Mouse (Mus musculus) B cell, adult 67 days (primary cell): ENCODE results near the gene Usp21. TPM values are rescaled to one million over a fixed set of nuclear protein-coding genes. Genes with fewer than 3 reads are reported as not detected.

ENCODE experiments used
- total RNA-seq, 2 experiments: library from RNA; stranded (reverse); gene quantifications; 4 replicates each; pipeline ENCODE4 v1.2.4; 2023

Usp21 gene
- total RNA-seq, result 10 to 100 TPM; 59.3 to 66.9 TPM

DNA sequence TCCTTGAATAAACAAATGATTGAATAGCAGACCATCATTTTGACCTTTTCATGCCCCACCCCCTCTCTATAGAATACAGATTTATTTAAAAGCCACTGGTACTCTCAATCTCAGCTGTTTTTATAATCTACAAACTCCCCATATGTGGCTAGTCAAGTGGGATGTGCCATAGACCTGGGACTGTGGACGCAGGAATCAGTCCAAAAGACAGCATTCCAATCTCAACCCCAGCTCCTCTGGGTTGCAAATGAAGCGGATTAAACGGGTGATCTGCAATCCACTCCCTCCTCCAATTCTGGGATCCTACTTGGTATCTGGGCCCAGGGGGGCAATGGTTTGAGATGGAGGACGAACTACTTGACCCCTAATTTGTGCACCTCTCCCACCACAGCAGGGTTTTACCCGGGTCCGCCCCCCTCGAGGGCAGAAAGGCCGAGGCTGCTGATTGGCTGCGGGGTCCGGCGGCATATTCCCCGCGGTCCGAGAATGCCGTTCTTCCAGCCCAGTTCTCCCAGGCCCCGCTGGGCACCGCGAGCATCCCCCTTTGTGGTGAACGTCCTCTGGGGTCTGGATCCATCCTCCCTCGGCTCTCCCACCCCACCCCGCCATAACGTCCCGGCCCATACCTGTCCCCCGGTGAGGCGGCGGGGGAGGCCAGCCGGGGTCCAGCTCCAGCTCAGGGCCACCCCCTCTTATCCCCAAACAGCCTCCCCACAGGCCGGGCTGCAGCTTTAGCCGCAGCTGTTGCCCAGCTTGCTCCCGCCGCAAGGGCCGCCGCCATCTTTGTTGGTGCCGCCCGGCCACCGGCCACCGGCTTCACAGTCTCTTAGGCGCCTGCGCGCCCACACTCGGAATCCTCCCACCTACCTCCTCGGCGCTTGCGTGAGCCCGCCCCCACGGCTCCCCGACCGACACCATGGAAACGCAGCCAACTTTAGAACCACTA, at the start of gene Usp21:
TSS of gene Usp21 (minus strand) at position 856 of the 946 bp plus-strand sequence.

GRCm38 (mm10) chr1:171328839-171329432, 41.1 kb upstream of the Usp21 start, which contains the start of gene Dedd:
TSS of gene Dedd (plus strand) at chr1:171329145.

GRCm38 (mm10) chr1:171294298-171295062, 6.7 kb upstream of the Usp21 start, which contains the start of gene Ufc1:
TSS of gene Ufc1 (minus strand) at chr1:171295024.

DNA sequence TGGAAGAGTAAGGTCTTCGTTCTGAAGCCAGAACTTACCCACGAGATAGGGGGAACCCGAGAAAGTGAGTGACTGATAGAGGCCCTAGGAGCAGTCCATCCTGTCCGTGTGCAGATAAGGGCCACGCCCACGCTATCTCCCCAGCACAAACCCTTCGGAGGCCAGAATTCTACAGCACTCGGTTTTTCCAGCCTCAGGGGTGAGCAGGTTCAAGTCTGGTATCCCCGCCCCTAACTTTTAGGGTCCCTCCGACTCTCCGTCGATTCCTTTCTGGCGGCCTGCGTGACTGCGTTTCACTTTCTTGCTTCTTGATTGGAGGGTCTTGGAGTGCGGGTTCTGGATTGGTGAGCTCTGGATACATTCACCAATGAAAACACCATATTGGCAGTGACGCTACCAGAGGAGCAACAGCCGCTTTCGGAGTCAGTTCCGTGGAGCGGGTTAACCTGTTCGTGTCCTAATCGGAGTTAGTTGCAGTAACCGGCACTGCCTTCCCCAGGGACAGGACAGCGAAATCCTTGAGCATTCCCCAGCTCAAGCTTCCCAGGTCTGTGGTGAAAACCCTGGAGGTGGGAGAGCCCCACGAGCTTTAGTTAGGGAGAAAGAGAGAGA, 6.8 kb downstream of the Usp21 start, which contains the start of gene Ppox:
TSS of gene Ppox (minus strand) at position 271 of the 612 bp plus-strand sequence.

GRCm38 (mm10) chr1:171269848-171270572, 17.8 kb downstream of the Usp21 start, which contains the start of gene B4galt3:
TSS of gene B4galt3 (plus strand) at chr1:171270328.

GRCm38 (mm10) chr1:171250680-171251593, 36.9 kb downstream of the Usp21 start, which contains the start of gene Ndufs2:
TSS of gene Ndufs2 (minus strand) at chr1:171251388.

GRCm38 (mm10) chr1:171249913-171250600, 37.7 kb downstream of the Usp21 start, which contains the start of gene Adamts4:
TSS of gene Adamts4 (plus strand) at chr1:171250421.

DNA sequence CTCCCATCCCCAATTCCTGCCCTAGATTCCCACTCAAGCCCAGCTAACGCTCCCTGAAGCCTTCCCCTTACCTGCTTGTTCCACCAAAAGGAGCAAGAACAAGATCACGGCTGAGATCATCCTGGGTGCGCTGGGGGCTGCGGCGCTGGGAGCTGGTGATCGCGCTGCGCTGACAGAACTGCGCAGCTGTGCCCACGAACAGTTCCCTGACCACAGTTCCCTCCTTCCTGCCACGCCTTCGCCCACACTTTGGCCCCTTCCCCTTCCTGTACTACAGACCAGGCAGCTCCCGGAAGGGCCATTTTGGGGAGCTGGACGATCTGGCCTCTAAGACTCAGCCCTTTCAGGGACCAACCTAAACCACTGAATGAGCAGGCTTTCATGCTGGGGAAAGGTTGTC, 53.7 kb downstream of the Usp21 start, which contains the start of gene Fcer1g:
TSS of gene Fcer1g (minus strand) at position 240 of the 400 bp plus-strand sequence.

Other genes starting within 250 kb of the Usp21 start
- gene Fcgr3, start 223.1 kb downstream of the Usp21 start, total RNA-seq, result 1 to 10 TPM in 1 of 2 experiments, under 1 TPM in 1; 0.44 to 3.6 TPM
- gene Cfap126, start 174.1 kb downstream of the Usp21 start, total RNA-seq, result 1 to 10 TPM in 1 of 2 experiments, under 1 TPM in 1; 0.75 to 1.0 TPM
- 100 to 1,000 TPM in 1 of 2 experiments, 10 to 100 TPM in 1; 81.8 to 104 TPM for gene Sdhc, start 137.4 kb downstream of the Usp21 start, total RNA-seq
- not detected for gene Mpz, start 137.3 kb downstream of the Usp21 start, total RNA-seq
- not detected for gene Pcp4l1, start 91.7 kb downstream of the Usp21 start, total RNA-seq
- gene Nr1i3, start 74.0 kb downstream of the Usp21 start, total RNA-seq, result not detected
- 10 to 100 TPM; 21.2 to 22.8 TPM for gene Tomm40l, start 65.5 kb downstream of the Usp21 start, total RNA-seq
- not detected for gene Apoa2, start 62.9 kb downstream of the Usp21 start, total RNA-seq
- gene Fcer1g, start 53.6 kb downstream of the Usp21 start, total RNA-seq, result 1 to 10 TPM; 1.5 to 6.4 TPM
- gene Adamts4, start 37.6 kb downstream of the Usp21 start, total RNA-seq, result not detected
- 100 to 1,000 TPM; 131 to 140 TPM for gene Ndufs2, start 36.6 kb downstream of the Usp21 start, total RNA-seq
- gene B4galt3, start 17.7 kb downstream of the Usp21 start, total RNA-seq, result 100 to 1,000 TPM in 1 of 2 experiments, 10 to 100 TPM in 1; 96.6 to 105 TPM
- gene Ppox, start 6.8 kb downstream of the Usp21 start, total RNA-seq, result 10 to 100 TPM; 62.8 to 71.7 TPM
- gene Ufc1, start 7.0 kb upstream of the Usp21 start, total RNA-seq, result 10 to 100 TPM; 46.1 to 46.6 TPM
- 10 to 100 TPM; 40.6 to 43.6 TPM for gene Dedd, start 41.2 kb upstream of the Usp21 start, total RNA-seq
- 10 to 100 TPM; 29.2 to 29.4 TPM for gene Nit1, start 57.7 kb upstream of the Usp21 start, total RNA-seq
- gene Pfdn2, start 57.7 kb upstream of the Usp21 start, total RNA-seq, result 10 to 100 TPM; 57.3 to 70.0 TPM
- under 1 TPM in 1 of 2 experiments, not detected in 1; 0.70 TPM for gene Klhdc9, start 72.8 kb upstream of the Usp21 start, total RNA-seq
- under 1 TPM in 1 of 2 experiments, not detected in 1; 0.32 TPM for gene Nectin4, start 82.1 kb upstream of the Usp21 start, total RNA-seq
- 100 to 1,000 TPM; 326 to 330 TPM for gene Arhgap30, start 101.0 kb upstream of the Usp21 start, total RNA-seq
- 100 to 1,000 TPM; 190 to 199 TPM for gene Usf1, start 123.3 kb upstream of the Usp21 start, total RNA-seq
- gene Tstd1, start 130.9 kb upstream of the Usp21 start, total RNA-seq, result 10 to 100 TPM; 13.0 to 13.2 TPM
- gene F11r, start 149.5 kb upstream of the Usp21 start, total RNA-seq, result 1 to 10 TPM in 1 of 2 experiments, under 1 TPM in 1; 0.64 to 1.3 TPM
- gene Alyref2, start 215.5 kb upstream of the Usp21 start, total RNA-seq, result 10 to 100 TPM in 1 of 2 experiments, 1 to 10 TPM in 1; 8.3 to 10.2 TPM
- not detected for gene Itln1, start 247.3 kb upstream of the Usp21 start, total RNA-seq